Mouse (Mus musculus): ENCODE results near the gene Prss54. TPM values are rescaled to one million over a fixed set of nuclear protein-coding genes. Genes with fewer than 3 reads are reported as not detected.

Gene Prss54
- polyA plus RNA-seq, 1 experiment from 2014 or later = not detected

DNA sequence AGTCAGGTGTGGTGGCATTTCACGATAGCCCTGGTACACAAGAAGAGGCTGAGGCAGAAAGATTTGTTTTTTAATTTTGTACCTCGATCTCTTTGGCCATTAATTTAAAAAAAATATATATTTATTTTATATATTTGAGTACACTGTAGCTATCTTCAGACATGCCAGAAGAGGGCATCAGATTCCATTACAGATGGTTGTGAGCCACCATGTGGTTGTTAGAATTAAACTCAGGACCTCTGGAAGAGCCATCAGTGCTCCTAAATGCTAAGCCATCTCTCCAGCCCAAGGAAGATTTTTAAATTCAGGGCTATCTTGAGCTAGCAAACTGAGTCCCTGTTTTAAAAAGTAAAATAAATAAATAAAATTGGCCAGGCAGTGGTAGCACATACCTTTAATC is 26.0 kb upstream of the Prss54 start:
- Histone ChIP-seq H3K9me3 (ENCODE audit: control insufficient read depth, low read length) (no peaks in the 10 kb centered on the region), H3K36me3 (ENCODE audit: control insufficient read depth, insufficient read depth, low read length) (no peaks in the 10 kb centered on the region), H3K27ac (replicated peaks; ENCODE audit: low read depth, low read length) (no peak overlapping the region), H3K9ac (ENCODE audit: low read length) (no peak overlapping the region), H3K4me2 (ENCODE audit: low read depth, severe bottlenecking) (no peak overlapping the region), H3K4me3 (ENCODE audit: low read depth, low read length) (no peak overlapping the region), H3K4me1 (ENCODE audit: control insufficient read depth, insufficient read depth, low read length) (no peaks in the 10 kb centered on the region), H3K27me3 (ENCODE audit: control insufficient read depth, insufficient read depth, low read length) (no peaks in the 10 kb centered on the region)
- WGBS = 76% methylated on average over 2 of the region's 2 CpGs
- DNase-seq (ENCODE audit: low spot score) = no peak
- ATAC-seq (ENCODE audit: insufficient number of reproducible peaks, low FRiP score, low TSS enrichment, low read depth) = no peak

DNA sequence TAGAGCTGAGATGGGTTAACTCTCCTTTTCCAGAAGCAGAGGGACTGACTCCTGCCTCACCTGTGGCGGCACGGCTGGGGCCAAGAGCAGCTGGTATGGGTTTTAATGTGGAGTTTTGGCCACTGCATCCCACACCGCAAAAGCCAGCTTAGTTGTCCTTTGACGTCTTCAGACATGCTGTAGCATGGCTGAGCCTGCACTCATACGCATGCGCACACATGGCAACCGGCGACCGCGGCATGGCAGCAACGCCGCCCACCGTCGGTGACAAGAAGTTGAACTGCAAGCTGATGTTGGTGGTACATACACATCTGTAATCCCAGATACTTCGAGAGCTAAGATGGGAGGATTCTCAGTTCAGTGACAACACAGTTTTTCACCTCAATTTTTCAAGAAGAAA is 25.2 kb upstream of the Prss54 start:
- 71% methylated on average over 15 of the region's 15 CpGs for WGBS

GRCm38 (mm10) chr8:95599861-95600260 is 23.7 kb upstream of the Prss54 start:
- ATAC-seq (ENCODE audit: insufficient number of reproducible peaks, low FRiP score, low TSS enrichment, low read depth) = no peak

More for the DNA sequence above, 25.2 kb upstream of the Prss54 start:
- no peak overlapping the region for H3K4me2 ChIP-seq (ENCODE audit: low read depth, severe bottlenecking)
- no peak overlapping the region for H3K9ac ChIP-seq (ENCODE audit: low read length)
- H3K9me3 ChIP-seq (ENCODE audit: control insufficient read depth, low read length) = no peaks in the 10 kb centered on the region
- H3K27ac ChIP-seq (replicated peaks; ENCODE audit: low read depth, low read length) = no peak overlapping the region
- H3K4me1 ChIP-seq (ENCODE audit: control insufficient read depth, insufficient read depth, low read length) = no peaks in the 10 kb centered on the region
- H3K36me3 ChIP-seq (ENCODE audit: control insufficient read depth, insufficient read depth, low read length) = no peaks in the 10 kb centered on the region
- no peak for ATAC-seq (ENCODE audit: insufficient number of reproducible peaks, low FRiP score, low TSS enrichment, low read depth)
- no peak overlapping the region for H3K4me3 ChIP-seq (ENCODE audit: low read depth, low read length)
- no peak for DNase-seq (ENCODE audit: low spot score)
- H3K27me3 ChIP-seq (ENCODE audit: control insufficient read depth, insufficient read depth, low read length) = no peaks in the 10 kb centered on the region

GRCm38 (mm10) chr8:95596841-95597241 is 20.7 kb upstream of the Prss54 start:
- no peak overlapping the region for H3K4me2 ChIP-seq (ENCODE audit: low read depth, severe bottlenecking)
- H3K4me1 ChIP-seq (ENCODE audit: control insufficient read depth, insufficient read depth, low read length) = no peaks in the 10 kb centered on the region
- ATAC-seq (ENCODE audit: insufficient number of reproducible peaks, low FRiP score, low TSS enrichment, low read depth) (no peak), DNase-seq (ENCODE audit: low spot score) (no peak)
- H3K27me3 ChIP-seq (ENCODE audit: control insufficient read depth, insufficient read depth, low read length) = no peaks in the 10 kb centered on the region
- H3K4me3 ChIP-seq (ENCODE audit: low read depth, low read length) = no peak overlapping the region
- no peaks in the 10 kb centered on the region for H3K36me3 ChIP-seq (ENCODE audit: control insufficient read depth, insufficient read depth, low read length)
- 62% methylated on average over 4 of the region's 4 CpGs for WGBS
- no peaks in the 10 kb centered on the region for H3K9me3 ChIP-seq (ENCODE audit: control insufficient read depth, low read length)
- no peak overlapping the region for H3K9ac ChIP-seq (ENCODE audit: low read length)
- H3K27ac ChIP-seq (replicated peaks; ENCODE audit: low read depth, low read length) = no peak overlapping the region

More at GRCm38 (mm10) chr8:95599861-95600260, 23.7 kb upstream of the Prss54 start:
- H3K9ac ChIP-seq (ENCODE audit: low read length) = no peak overlapping the region
- DNase-seq (ENCODE audit: low spot score) = peak; percentile 88
- no peaks in the 10 kb centered on the region for H3K9me3 ChIP-seq (ENCODE audit: control insufficient read depth, low read length)
- H3K27me3 ChIP-seq (ENCODE audit: control insufficient read depth, insufficient read depth, low read length) = no peaks in the 10 kb centered on the region
- 14% methylated on average over 11 of the region's 11 CpGs for WGBS
- H3K36me3 ChIP-seq (ENCODE audit: control insufficient read depth, insufficient read depth, low read length) = no peaks in the 10 kb centered on the region
- H3K4me3 ChIP-seq (ENCODE audit: low read depth, low read length) = no peak overlapping the region
- H3K4me1 ChIP-seq (ENCODE audit: control insufficient read depth, insufficient read depth, low read length) = no peaks in the 10 kb centered on the region
- no peak overlapping the region for H3K4me2 ChIP-seq (ENCODE audit: low read depth, severe bottlenecking)
- H3K27ac ChIP-seq (replicated peaks; ENCODE audit: low read depth, low read length) = no peak overlapping the region

DNA sequence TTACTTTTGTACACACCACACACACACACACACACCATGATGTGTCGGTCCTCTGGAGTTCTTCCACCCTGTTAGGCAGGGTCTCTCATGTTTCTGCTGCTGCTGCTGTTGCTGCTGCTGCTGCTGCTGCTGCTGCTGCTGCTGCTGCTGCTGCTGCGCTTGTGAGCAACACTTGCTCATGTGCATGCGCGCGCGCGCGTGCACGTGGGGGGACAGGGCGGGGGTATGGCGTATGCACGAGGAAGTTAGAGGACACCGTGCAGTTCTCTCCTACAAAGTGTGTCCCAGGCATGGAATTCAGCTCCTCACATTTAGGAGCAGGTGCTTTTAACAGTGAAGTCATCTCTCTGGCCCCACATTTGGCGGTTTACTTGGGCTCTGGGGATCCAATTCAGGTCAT is 19.0 kb upstream of the Prss54 start:
- Histone ChIP-seq H3K27ac (replicated peaks; ENCODE audit: low read depth, low read length) (no peak overlapping the region), H3K9me3 (ENCODE audit: control insufficient read depth, low read length) (no peaks in the 10 kb centered on the region), H3K4me3 (ENCODE audit: low read depth, low read length) (no peak overlapping the region), H3K36me3 (ENCODE audit: control insufficient read depth, insufficient read depth, low read length) (no peaks in the 10 kb centered on the region), H3K4me2 (ENCODE audit: low read depth, severe bottlenecking) (no peak overlapping the region), H3K9ac (ENCODE audit: low read length) (no peak overlapping the region), H3K4me1 (ENCODE audit: control insufficient read depth, insufficient read depth, low read length) (no peaks in the 10 kb centered on the region), H3K27me3 (ENCODE audit: control insufficient read depth, insufficient read depth, low read length) (no peaks in the 10 kb centered on the region)
- no peak for DNase-seq (ENCODE audit: low spot score)
- 89% methylated on average over 14 of the region's 14 CpGs for WGBS
- ATAC-seq (ENCODE audit: insufficient number of reproducible peaks, low FRiP score, low TSS enrichment, low read depth) = no peak

- no peak for ATAC-seq (ENCODE audit: insufficient number of reproducible peaks, low FRiP score, low TSS enrichment, low read depth)
- Histone ChIP-seq H3K27me3 (ENCODE audit: control insufficient read depth, insufficient read depth, low read length) (no peaks in the 10 kb centered on the region), H3K36me3 (ENCODE audit: control insufficient read depth, insufficient read depth, low read length) (no peaks in the 10 kb centered on the region), H3K4me2 (ENCODE audit: low read depth, severe bottlenecking) (no peak overlapping the region), H3K4me3 (ENCODE audit: low read depth, low read length) (no peak overlapping the region), H3K9ac (ENCODE audit: low read length) (no peak overlapping the region), H3K27ac (replicated peaks; ENCODE audit: low read depth, low read length) (no peak overlapping the region), H3K9me3 (ENCODE audit: control insufficient read depth, low read length) (no peaks in the 10 kb centered on the region), H3K4me1 (ENCODE audit: control insufficient read depth, insufficient read depth, low read length) (no peaks in the 10 kb centered on the region)
- DNase-seq (ENCODE audit: low spot score) = no peak
- 93% methylated on average over 7 of the region's 7 CpGs for WGBS
Measured at GRCm38 (mm10) chr8:95593439-95594393, 17.6 kb upstream of the Prss54 start.

DNA sequence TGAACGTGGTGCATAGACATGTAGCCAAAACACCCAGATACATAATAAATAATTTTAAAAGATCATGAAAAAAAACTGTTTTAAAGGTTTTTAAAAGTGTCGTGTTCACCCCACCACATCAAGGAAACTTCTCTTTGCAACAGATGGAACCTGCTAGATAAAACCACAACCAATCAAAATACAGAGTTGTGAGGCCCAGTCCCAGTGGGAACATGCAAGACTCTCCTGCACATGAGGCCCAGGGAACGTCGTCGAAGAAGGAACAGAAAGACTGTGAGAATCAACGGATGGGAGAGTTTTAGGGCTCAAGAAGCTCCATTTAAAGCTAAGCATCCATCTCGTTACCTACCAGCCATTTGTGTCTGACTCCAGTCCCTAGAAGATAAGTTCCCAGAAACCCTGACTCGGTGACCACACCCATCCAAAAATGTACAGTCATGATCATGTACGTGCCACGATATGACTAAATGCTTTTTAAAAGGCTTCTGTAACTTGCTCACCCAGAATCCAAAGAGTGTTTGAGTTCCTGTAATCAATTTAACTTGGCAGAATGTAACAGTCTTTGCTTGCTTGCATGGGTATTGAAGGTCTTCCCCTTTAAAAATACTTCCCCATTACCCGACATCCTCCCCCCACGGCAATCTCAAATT is 16.1 kb upstream of the Prss54 start:
- WGBS = 85% methylated on average over 12 of the region's 12 CpGs
- H3K4me2 ChIP-seq (ENCODE audit: low read depth, severe bottlenecking) = no peak overlapping the region

GRCm38 (mm10) chr8:95590539-95590938 is 14.4 kb upstream of the Prss54 start:
- 83% methylated on average over 4 of the region's 4 CpGs for WGBS
- Histone ChIP-seq H3K4me1 (ENCODE audit: control insufficient read depth, insufficient read depth, low read length) (no peaks in the 10 kb centered on the region), H3K27me3 (ENCODE audit: control insufficient read depth, insufficient read depth, low read length) (no peaks in the 10 kb centered on the region), H3K4me3 (ENCODE audit: low read depth, low read length) (no peak overlapping the region), H3K36me3 (ENCODE audit: control insufficient read depth, insufficient read depth, low read length) (no peaks in the 10 kb centered on the region), H3K9ac (ENCODE audit: low read length) (no peak overlapping the region), H3K27ac (replicated peaks; ENCODE audit: low read depth, low read length) (no peak overlapping the region), H3K9me3 (ENCODE audit: control insufficient read depth, low read length) (no peaks in the 10 kb centered on the region), H3K4me2 (ENCODE audit: low read depth, severe bottlenecking) (no peak overlapping the region)
- ATAC-seq (ENCODE audit: insufficient number of reproducible peaks, low FRiP score, low TSS enrichment, low read depth) (no peak), DNase-seq (ENCODE audit: low spot score) (no peak)

More for the DNA sequence above, 16.1 kb upstream of the Prss54 start:
- no peak overlapping the region for H3K9ac ChIP-seq (ENCODE audit: low read length)
- H3K4me1 ChIP-seq (ENCODE audit: control insufficient read depth, insufficient read depth, low read length) = no peaks in the 10 kb centered on the region
- H3K27ac ChIP-seq (replicated peaks; ENCODE audit: low read depth, low read length) = no peak overlapping the region
- H3K36me3 ChIP-seq (ENCODE audit: control insufficient read depth, insufficient read depth, low read length) = no peaks in the 10 kb centered on the region
- H3K27me3 ChIP-seq (ENCODE audit: control insufficient read depth, insufficient read depth, low read length) = no peaks in the 10 kb centered on the region
- H3K9me3 ChIP-seq (ENCODE audit: control insufficient read depth, low read length) = no peaks in the 10 kb centered on the region
- H3K4me3 ChIP-seq (ENCODE audit: low read depth, low read length) = no peak overlapping the region
- no peak for DNase-seq (ENCODE audit: low spot score)
- ATAC-seq (ENCODE audit: insufficient number of reproducible peaks, low FRiP score, low TSS enrichment, low read depth) = no peak

All from limb, embryonic 11.5 days (tissue).